Mouse (Mus musculus) brain, embryonic 14.5 days (tissue): ENCODE measurements at regions not wholly inside any gene's neighbourhood (a gene's known extent, or its start where the extent isn't known, plus 50 kb on each side); places are given as distances from the start of the nearest gene placed in this dataset.

ENCODE experiments used
- CTCF ChIP-seq: fragments of 200-500 bp; IDR thresholded peaks from 2 replicates; pipeline ENCODE4 v1.5.1; 2012; ENCODE audit warnings: inconsistent platforms, mild to moderate bottlenecking, moderate library complexity, borderline replicate concordance; ENCODE audit not compliant: insufficient read depth, insufficient read length; ENCODE audit errors: extremely low read depth
- POLR2A ChIP-seq: fragments of 200-500 bp; IDR thresholded peaks from 2 replicates; pipeline ENCODE4 v1.6.1; 2012; ENCODE audit warnings: mild to moderate bottlenecking, inconsistent platforms, borderline replicate concordance; ENCODE audit not compliant: poor library complexity, insufficient read depth, insufficient read length, severe bottlenecking; ENCODE audit errors: extremely low read depth

DNA sequence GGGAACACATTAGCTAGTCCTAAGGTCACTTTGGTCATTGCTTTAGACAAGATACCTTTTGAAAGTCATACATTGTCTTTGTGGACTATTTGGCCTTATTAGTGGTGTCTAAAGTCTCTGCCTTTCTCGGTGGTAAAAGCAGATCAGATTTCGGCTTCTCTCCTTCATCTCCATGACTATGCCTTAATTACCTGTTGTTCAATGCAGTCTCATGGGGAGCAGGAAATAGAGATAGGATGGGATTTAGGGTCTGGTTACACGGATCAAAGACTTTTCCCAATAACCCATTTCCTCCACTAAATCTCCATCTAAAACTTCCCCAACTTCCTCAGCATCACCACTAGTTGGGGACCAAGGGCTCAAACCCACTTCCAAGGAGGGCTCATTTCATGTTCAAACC lies 89.2 kb upstream of the Qrfpr start:
- TF ChIP-seq POLR2A, result no peak
- no peak for TF ChIP-seq CTCF
